Mouse (Mus musculus) inflammation-experienced regulatory T-cells, adult 16 weeks (primary cell): Measurements from ENCODE around the gene Ints12. TPM values are rescaled to one million over a fixed set of nuclear protein-coding genes. Genes with fewer than 3 reads are reported as not detected.

ENCODE experiments used
- polyA plus RNA-seq: library from polyadenylated mRNA; unstranded; fragments of 100-300 nt; shearing (Covaris generic); gene quantifications from one replicate; pipeline ENCODE4 v1.2.1, GENCODE M21; 2017

The Ints12 gene
- 17.5 TPM for polyA plus RNA-seq

DNA sequence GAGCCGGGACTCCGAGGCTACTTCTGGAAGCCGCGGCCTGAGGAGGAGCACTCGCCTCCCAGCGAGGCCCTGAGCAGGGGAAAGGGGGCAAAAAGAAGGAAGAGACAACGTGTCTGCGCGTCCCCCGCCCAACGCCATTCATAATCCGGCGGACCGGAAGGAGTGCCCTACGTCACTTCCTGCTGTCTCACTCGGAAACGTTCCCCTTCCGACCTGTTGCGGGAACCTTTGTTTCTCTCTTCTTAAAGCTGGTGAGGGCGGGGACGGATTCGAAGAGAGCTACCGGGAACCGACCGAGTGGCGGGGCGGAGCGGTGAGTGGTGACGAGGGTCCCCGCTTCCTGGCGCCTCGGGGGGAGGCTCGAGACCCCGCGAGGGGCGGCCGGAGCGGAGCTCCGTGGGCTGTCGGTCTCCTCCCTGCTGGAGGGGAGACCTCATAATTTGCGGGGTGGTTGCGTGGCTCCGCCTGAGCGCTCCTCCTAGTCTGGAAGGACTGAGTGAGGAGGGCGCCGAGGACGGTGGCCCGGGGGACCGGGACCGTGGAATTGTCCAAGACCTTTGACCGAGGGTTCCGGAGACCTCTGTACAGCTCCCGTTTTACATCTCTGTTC, at the start of gene Ints12, which contains the start of gene Gstcd:
Gene Ints12, plus strand, starts transcription at position 177 of the 610 bp plus-strand sequence.
Gene Gstcd, minus strand, starts transcription at position 370 of the 610 bp plus-strand sequence.

Other genes starting within 250 kb of the Ints12 start
- 0.88 TPM for gene Npnt, start 141.5 kb upstream of the Ints12 start, polyA plus RNA-seq
- gene Gstcd, start 193 bp downstream of the Ints12 start, polyA plus RNA-seq = 2.8 TPM
- gene Arhgef38, start 143.1 kb downstream of the Ints12 start, polyA plus RNA-seq = not detected
- 21.8 TPM for gene Ppa2, start 218.3 kb downstream of the Ints12 start, polyA plus RNA-seq